Mouse (Mus musculus) bone marrow, adult 2 months (tissue): ENCODE results near the gene Ppef1.

Experiments used
- CTCF ChIP-seq: fragments of 200-500 bp; IDR thresholded peaks from 2 replicates; pipeline ENCODE4 v1.5.1; 2011; ENCODE audit warnings: low read length, control low read depth; ENCODE audit not compliant: control insufficient read depth, insufficient read depth
- POLR2A ChIP-seq: fragments of 200-500 bp; IDR thresholded peaks from 2 replicates; pipeline ENCODE4 v1.6.1; 2011; ENCODE audit warnings: low read depth, mild to moderate bottlenecking, control low read depth, low read length, borderline replicate concordance; ENCODE audit not compliant: control insufficient read depth

DNA sequence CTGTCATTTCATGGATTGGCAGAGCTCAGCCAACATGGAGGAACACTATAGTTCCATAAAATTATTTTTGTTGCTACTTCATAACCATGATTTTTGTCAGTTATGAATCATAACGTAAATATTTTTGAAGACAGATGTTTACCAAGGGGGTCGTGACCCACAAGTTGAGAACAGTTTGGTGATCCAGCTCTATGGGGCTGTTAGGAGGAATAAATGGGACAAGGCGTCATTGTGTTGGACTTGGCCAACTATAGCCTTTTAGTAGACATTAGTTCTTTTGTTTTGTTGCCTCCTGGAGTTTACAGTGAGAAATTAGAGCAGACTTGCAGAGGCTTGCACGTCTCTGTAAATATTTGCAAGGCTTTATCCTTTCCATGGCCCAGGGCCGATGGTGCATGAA is 46.7 kb upstream of the Ppef1 start:
- TF ChIP-seq CTCF (no peak), POLR2A (no peak)
